Mouse (Mus musculus): Measurements from ENCODE around the gene Pms2. TPM values are rescaled to one million over a fixed set of nuclear protein-coding genes. Genes with fewer than 3 reads are reported as not detected.

Gene Pms2
- polyA plus RNA-seq, 1 experiment: 1.1 TPM

DNA sequence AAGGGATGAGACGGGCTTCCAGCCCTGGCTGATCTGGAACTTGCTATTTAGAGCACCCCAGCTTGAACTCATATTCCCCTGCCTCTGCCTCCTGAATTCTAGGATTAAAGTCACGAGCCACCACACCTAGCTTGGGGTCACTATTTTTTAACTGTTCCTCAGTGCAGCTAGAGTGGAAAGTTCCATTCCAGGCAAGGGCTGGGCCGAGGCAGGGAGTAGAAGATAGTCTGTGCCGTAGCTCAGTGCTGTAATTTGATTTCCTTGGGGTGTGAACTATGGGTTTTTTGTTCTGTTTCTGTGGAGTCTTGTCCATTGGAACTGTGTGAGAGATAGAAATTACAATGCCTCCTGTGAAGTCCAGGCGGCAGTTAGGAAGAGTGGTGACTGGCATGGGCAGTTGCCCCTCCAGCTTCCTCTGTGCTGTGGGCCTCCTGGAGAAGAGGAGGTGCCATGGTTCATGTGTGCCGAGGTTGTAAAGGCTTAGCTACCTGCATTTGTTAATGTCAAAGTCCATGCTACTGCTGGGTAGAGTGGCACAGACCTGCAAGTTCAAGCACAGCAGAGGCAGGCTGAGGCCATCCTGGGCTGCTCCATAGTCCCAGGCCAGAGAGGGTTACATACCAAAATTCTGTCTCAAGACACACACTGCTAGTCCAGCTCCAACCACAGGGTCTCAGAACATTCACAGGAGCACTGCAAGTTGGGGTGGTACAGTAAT lies 22.3 kb downstream of the Pms2 start:
- Histone ChIP-seq H3K9me3 (no peaks in the 10 kb centered on the region), H3K4me3 (replicated peaks) (no peak overlapping the region), H3K4me1 (no peaks in the 10 kb centered on the region), H3K36me3 (replicated peaks; ENCODE audit: low read length) (peaks cover 61% of the 10 kb centered on the region), H3K27me3 (replicated peaks) (no peaks in the 10 kb centered on the region)
- TF ChIP-seq FLI1 (IDR thresholded peaks at IDR 0.05; ENCODE audit: low read length): no peak
- no peak for TF ChIP-seq GATA1 (IDR thresholded peaks at IDR 0.05; ENCODE audit: borderline replicate concordance, low read length)

DNA sequence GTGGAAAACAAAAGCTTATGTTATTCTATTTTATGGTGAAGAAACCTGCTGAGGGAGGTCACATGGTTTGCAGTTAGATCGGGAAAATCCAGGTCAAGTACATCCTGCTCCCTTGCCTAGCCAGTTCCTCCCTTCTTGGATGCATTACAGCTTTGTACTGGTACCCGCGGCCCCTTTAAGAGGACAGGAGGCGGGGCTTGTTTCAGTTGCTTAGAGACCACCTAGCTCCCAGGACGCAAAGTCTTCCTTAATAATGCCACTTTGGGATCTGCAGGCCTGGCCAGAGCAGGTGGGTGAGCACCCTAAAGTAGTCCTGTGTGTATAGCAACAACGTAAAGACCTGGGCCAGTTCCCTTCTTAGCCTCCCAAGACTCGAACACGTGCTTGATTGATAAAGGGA lies 23.1 kb downstream of the Pms2 start, which contains the start of gene Rsph10b:
TSS of gene Rsph10b (plus strand) at position 205 of the 400 bp plus-strand sequence.
- Histone ChIP-seq H3K36me3 (replicated peaks; ENCODE audit: low read length) (peaks cover 55% of the 10 kb centered on the region), H3K9me3 (no peaks in the 10 kb centered on the region), H3K27me3 (replicated peaks) (no peaks in the 10 kb centered on the region), H3K4me3 (replicated peaks) (no peak within 1 kb of the TSS), H3K4me1 (no peaks in the 10 kb centered on the region)
- TF ChIP-seq GATA1 (IDR thresholded peaks at IDR 0.05; ENCODE audit: borderline replicate concordance, low read length) (no peak), FLI1 (IDR thresholded peaks at IDR 0.05; ENCODE audit: low read length) (no peak)

DNA sequence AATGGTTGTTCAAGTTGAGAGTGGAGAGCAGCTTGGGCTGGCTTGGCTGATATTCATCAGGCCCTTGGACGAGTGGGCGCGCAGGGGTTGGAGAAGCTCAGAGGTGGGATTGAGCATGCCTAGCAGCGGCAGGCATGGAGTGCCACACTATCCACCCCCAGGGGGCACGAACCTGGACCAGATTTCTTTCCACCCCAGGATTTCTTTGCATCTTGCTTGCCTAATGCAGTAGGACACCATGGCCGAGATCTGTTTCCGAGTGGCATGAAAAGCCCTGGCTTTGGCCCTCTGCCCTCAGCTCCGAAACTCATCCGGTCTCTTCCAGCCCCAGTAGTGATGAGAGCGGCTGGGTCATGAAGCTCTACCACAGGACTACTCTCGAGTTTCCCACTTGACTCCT lies 23.6 kb downstream of the Pms2 start:
- TF ChIP-seq GATA1 (IDR thresholded peaks at IDR 0.05; ENCODE audit: borderline replicate concordance, low read length) (no peak), FLI1 (IDR thresholded peaks at IDR 0.05; ENCODE audit: low read length) (no peak)
- no peaks in the 10 kb centered on the region for H3K27me3 ChIP-seq (replicated peaks)
- no peaks in the 10 kb centered on the region for H3K9me3 ChIP-seq
- H3K4me3 ChIP-seq (replicated peaks): no peak overlapping the region
- no peaks in the 10 kb centered on the region for H3K4me1 ChIP-seq
- H3K36me3 ChIP-seq (replicated peaks; ENCODE audit: low read length): peaks cover 49% of the 10 kb centered on the region

DNA sequence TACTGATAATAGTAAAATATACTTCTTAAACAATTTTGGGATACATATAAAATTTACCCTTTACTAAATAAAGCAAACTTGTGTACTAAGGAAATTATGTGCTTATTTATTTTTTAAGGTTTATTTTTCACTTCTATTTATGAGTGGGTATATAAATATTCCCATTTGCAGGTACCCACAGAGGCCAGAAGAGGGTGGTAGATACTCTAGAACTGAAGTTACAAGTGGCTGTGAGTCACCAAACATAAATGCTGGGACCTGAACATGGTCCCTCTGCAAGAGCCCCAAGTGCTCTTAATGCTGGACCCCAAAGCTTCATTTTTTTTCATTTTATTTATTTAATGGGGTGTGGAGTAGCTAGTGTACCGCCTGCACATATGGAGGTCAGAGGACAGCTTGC lies 24.1 kb downstream of the Pms2 start:
- Histone ChIP-seq H3K27me3 (replicated peaks) (no peaks in the 10 kb centered on the region), H3K36me3 (replicated peaks; ENCODE audit: low read length) (peaks cover 45% of the 10 kb centered on the region), H3K4me3 (replicated peaks) (no peak overlapping the region), H3K9me3 (no peaks in the 10 kb centered on the region), H3K4me1 (no peaks in the 10 kb centered on the region)
- TF ChIP-seq FLI1 (IDR thresholded peaks at IDR 0.05; ENCODE audit: low read length) (no peak), GATA1 (IDR thresholded peaks at IDR 0.05; ENCODE audit: borderline replicate concordance, low read length) (no peak)

DNA sequence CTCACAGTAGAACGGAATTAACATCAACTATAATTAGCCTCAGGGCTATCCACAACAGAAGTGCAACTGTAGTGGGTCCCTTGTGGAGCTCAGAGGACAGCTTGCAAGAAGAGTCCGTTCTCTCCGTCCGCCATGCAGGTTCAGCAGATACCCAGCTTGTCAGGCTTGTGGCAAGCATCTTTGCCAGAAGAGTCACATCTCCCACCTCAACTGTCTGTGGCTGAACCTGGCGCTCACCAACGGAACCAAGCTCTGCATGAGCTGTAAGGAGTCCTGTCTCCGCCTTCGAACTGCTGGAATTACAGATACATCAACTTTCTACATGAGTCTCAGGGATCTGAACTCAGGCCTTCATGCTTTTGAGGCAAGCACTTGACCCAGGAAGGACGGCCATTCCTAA lies 26.4 kb downstream of the Pms2 start:
- Histone ChIP-seq H3K9me3 (peaks cover 12% of the 10 kb centered on the region), H3K27me3 (replicated peaks) (no peaks in the 10 kb centered on the region), H3K4me3 (replicated peaks) (peak overlapping the region; percentile 14), H3K36me3 (replicated peaks; ENCODE audit: low read length) (peaks cover 23% of the 10 kb centered on the region), H3K4me1 (no peaks in the 10 kb centered on the region)
- TF ChIP-seq GATA1 (IDR thresholded peaks at IDR 0.05; ENCODE audit: borderline replicate concordance, low read length) (no peak), FLI1 (IDR thresholded peaks at IDR 0.05; ENCODE audit: low read length) (no peak)

DNA sequence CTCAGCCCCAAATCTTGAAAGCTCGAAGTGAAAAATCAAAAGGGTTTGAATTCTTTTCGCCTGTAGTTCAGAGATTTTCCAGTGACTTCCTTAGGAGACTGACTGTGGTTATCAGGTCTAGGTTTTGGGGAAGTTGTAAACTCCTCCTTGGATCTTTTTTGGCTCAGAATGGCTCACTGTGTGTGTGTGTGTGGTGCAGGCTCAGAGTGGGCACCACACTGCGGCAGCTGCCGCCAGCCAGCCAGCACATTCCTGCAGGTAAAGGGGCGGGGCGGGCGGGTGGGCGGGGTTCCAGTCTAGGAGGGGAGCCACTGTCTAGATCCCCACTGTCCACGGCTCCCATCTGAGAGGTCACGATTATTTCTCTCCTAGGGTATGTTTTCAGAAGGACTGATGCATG lies 31.8 kb downstream of the Pms2 start:
- TF ChIP-seq FLI1 (IDR thresholded peaks at IDR 0.05; ENCODE audit: low read length) (no peak), GATA1 (IDR thresholded peaks at IDR 0.05; ENCODE audit: borderline replicate concordance, low read length) (no peak)
- H3K4me1 ChIP-seq: no peaks in the 10 kb centered on the region

DNA sequence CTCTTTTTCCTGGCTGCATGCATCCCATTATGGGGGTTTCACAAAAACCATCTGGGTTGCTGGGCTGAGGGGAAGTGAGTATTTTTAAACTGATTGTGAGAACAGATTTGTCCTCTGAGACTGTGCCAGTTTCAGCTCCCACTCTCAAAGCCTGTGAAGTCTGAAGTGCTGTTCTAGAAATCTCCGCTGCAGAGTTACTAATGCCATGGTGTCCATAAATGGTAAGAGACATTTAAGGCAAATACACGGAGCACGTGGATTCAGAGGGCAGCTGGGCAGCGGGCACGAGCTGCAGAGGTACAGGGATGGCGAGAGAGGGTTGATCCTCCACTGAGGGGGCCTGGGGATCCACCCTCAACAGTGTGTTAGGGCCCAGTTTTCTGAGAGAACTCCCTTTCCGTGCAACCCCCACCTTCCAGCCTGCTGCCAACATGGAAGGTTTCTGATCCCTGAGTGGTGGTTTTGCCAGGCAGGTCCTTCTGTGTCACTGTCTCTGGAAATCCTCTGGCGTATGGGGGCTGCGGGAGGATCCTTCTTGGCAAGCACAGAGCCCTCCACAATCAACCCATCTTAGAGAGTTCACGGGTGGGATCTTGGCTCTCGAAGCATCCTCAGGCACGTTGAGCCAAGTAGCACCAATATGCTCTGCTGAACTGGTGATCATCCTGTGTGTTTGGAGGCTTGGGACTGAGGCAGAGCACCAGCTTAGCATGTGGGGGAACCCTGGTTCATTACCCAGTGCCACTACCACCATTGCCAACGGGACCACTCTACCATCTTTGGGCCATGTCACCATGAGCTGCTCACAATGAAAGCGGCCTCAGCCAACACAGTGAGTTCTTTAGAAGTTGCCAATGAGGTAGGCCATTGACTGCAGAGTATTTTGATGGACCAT lies 33.7 kb downstream of the Pms2 start:
- no peaks in the 10 kb centered on the region for H3K4me1 ChIP-seq
- H3K27me3 ChIP-seq (replicated peaks): peaks cover 14% of the 10 kb centered on the region
- H3K4me3 ChIP-seq (replicated peaks): no peak overlapping the region
- peaks cover 23% of the 10 kb centered on the region for H3K9me3 ChIP-seq
- H3K36me3 ChIP-seq (replicated peaks; ENCODE audit: low read length): no peaks in the 10 kb centered on the region
- TF ChIP-seq GATA1 (IDR thresholded peaks at IDR 0.05; ENCODE audit: borderline replicate concordance, low read length) (no peak), FLI1 (IDR thresholded peaks at IDR 0.05; ENCODE audit: low read length) (no peak)

More for the DNA sequence above, 31.8 kb downstream of the Pms2 start:
- peaks cover 23% of the 10 kb centered on the region for H3K9me3 ChIP-seq
- H3K36me3 ChIP-seq (replicated peaks; ENCODE audit: low read length): no peaks in the 10 kb centered on the region
- peaks cover 12% of the 10 kb centered on the region for H3K27me3 ChIP-seq (replicated peaks)
- H3K4me3 ChIP-seq (replicated peaks): no peak overlapping the region

DNA sequence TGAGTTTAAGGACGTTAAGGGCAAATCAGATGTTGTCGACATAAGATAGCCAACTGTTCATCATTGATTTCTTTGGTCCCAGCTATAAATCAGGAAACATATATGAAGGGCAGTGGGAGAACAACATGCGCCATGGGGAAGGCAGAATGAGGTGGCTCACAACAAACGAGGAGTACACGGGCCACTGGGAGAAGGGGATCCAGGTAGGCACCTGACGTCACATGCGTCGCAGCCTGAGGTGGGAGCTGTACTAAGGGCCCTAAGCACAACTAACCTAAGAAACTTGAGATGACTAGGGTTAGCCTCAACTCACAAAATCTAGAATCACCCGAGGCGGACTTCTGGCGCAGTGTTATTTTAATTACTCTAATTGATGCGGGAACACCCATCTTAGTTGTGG lies 38.6 kb downstream of the Pms2 start:
- peaks cover 11% of the 10 kb centered on the region for H3K9me3 ChIP-seq
- H3K4me1 ChIP-seq: no peaks in the 10 kb centered on the region
- no peaks in the 10 kb centered on the region for H3K36me3 ChIP-seq (replicated peaks; ENCODE audit: low read length)
- no peak overlapping the region for H3K4me3 ChIP-seq (replicated peaks)
- H3K27me3 ChIP-seq (replicated peaks): peaks cover 16% of the 10 kb centered on the region
- TF ChIP-seq GATA1 (IDR thresholded peaks at IDR 0.05; ENCODE audit: borderline replicate concordance, low read length) (no peak), FLI1 (IDR thresholded peaks at IDR 0.05; ENCODE audit: low read length) (no peak)

DNA sequence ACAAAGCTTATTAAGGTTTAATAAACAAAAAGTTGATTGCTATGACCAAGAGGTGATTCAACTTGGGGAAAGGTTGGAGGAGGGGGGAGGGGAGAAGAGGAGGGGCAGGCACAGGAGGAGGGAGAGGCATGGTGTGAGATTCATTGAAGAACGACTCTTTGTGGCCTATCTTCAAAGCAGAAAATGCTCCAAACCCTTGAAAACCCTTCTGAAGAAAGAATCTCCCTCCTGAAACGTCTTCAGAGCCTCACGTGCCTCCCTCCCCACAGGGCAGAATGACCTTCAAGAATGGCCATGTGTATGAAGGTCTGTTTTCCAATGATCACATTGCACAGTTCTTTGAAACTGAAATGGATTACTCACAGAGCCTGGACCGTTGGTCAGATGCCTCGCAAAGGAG lies 40.3 kb downstream of the Pms2 start:
- Histone ChIP-seq H3K9me3 (peaks cover 2% of the 10 kb centered on the region), H3K27me3 (replicated peaks) (peaks cover 10% of the 10 kb centered on the region), H3K4me1 (no peaks in the 10 kb centered on the region), H3K4me3 (replicated peaks) (no peak overlapping the region), H3K36me3 (replicated peaks; ENCODE audit: low read length) (no peaks in the 10 kb centered on the region)
- TF ChIP-seq FLI1 (IDR thresholded peaks at IDR 0.05; ENCODE audit: low read length) (no peak), GATA1 (IDR thresholded peaks at IDR 0.05; ENCODE audit: borderline replicate concordance, low read length) (no peak)

DNA sequence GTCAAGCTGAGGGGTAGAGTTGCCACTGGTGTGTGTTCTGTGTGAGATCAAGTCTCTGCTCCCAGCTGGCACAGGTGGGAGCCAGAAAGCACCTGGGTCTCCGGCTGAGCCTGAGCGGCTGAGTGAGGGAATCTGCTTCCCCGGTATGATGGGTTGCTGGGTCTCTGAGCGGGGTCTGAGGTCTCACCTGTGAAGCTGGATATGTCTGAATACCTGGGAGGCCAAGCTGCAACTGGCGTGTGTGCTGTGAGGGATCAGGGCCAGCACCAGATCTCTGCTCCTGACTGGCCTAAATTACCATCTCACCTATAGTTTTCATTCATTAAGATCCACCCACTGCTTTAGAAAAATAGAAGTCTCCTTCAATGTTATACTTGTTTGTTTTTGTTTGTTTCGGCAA lies 47.3 kb downstream of the Pms2 start:
- Histone ChIP-seq H3K27me3 (replicated peaks) (peaks cover 6% of the 10 kb centered on the region), H3K4me1 (no peaks in the 10 kb centered on the region), H3K4me3 (replicated peaks) (no peak overlapping the region), H3K36me3 (replicated peaks; ENCODE audit: low read length) (no peaks in the 10 kb centered on the region), H3K9me3 (peaks cover 13% of the 10 kb centered on the region; the same call in 1 of the 2 replicates)
- TF ChIP-seq FLI1 (IDR thresholded peaks at IDR 0.05; ENCODE audit: low read length): no peak
- no peak for TF ChIP-seq GATA1 (IDR thresholded peaks at IDR 0.05; ENCODE audit: borderline replicate concordance, low read length)

Measured in megakaryocyte, embryonic 14.5 days (primary cell).